Mouse (Mus musculus) forebrain, embryonic 14.5 days (tissue): ENCODE data around the gene Il16. TPM values are rescaled to one million over a fixed set of nuclear protein-coding genes. Genes with fewer than 3 reads are reported as not detected.

Experiments
- ATAC-seq: fragments of 200-750 bp; cut with Nextera tagmentation; 2 replicates; pipeline ENCODE4 v1.8.0; 2017; ENCODE audit warnings: mild to moderate bottlenecking, moderate library complexity
- DNase-seq: peaks from one replicate; pipeline ENCODE4 v3.0.0-alpha.2; 2015; ENCODE audit warnings: low spot score
- H3K27ac ChIP-seq: fragments of 300-500 bp; sonication (generic); 2 replicates; pipeline ENCODE4 v1.5.1; 2014; ENCODE audit warnings: low read depth, mild to moderate bottlenecking, control low read depth, low read length, moderate library complexity
- H3K27me3 ChIP-seq: fragments of 300-500 bp; sonication (generic); replicated peaks from 2 replicates; pipeline ENCODE4 v1.6.1; 2014; ENCODE audit warnings: low read length, control low read depth, mixed read lengths; ENCODE audit not compliant: control insufficient read depth, insufficient read depth
- H3K36me3 ChIP-seq: fragments of 300-500 bp; sonication (generic); 2 replicates; pipeline ENCODE4 v1.6.1; 2014; ENCODE audit warnings: low read length, control low read depth; ENCODE audit not compliant: control insufficient read depth, insufficient read depth
- H3K4me1 ChIP-seq: fragments of 300-500 bp; sonication (generic); 2 replicates; pipeline ENCODE4 v1.6.1; 2014; ENCODE audit warnings: antibody characterized with exemption, low read length, control low read depth; ENCODE audit not compliant: control insufficient read depth, insufficient read depth
- H3K4me2 ChIP-seq: fragments of 300-500 bp; sonication (generic); 2 replicates; pipeline ENCODE4 v1.6.1; 2014; ENCODE audit warnings: mild to moderate bottlenecking, control low read depth, low read length
- H3K4me3 ChIP-seq: fragments of 300-500 bp; sonication (generic); 2 replicates; pipeline ENCODE4 v1.5.1; 2014; ENCODE audit warnings: low read depth, low read length, control low read depth
- H3K9ac ChIP-seq: fragments of 300-500 bp; sonication (generic); 2 replicates; pipeline ENCODE4 v1.6.1; 2014; ENCODE audit warnings: mild to moderate bottlenecking, low read length, control low read depth, moderate library complexity
- H3K9me3 ChIP-seq: fragments of 300-500 bp; sonication (generic); replicated peaks from 2 replicates; pipeline ENCODE4 v1.6.1; 2016; ENCODE audit warnings: low read length, control low read depth, mixed read lengths; ENCODE audit not compliant: control insufficient read depth
- WGBS: fragments of 180-500 bp; shearing (Covaris S2); extraction: QIAGEN DNeasy Blood & Tissue Kit; methylation state at CpG from one replicate; pipeline ENCODE4 v1.1.7; 2014; 5-methylcytosine and 5-hydroxymethylcytosine counted together
- polyA plus RNA-seq: library from polyadenylated mRNA; unstranded; fragments of >200 nt; fragmentation: Nextera tagmentation; extraction: Ambion mirVana; gene quantifications from 2 replicates; pipeline ENCODE4 v1.2.1, GENCODE M21; 2014

Gene Il16
- polyA plus RNA-seq, 1 experiment from 2014 or later: 0.91 TPM

DNA sequence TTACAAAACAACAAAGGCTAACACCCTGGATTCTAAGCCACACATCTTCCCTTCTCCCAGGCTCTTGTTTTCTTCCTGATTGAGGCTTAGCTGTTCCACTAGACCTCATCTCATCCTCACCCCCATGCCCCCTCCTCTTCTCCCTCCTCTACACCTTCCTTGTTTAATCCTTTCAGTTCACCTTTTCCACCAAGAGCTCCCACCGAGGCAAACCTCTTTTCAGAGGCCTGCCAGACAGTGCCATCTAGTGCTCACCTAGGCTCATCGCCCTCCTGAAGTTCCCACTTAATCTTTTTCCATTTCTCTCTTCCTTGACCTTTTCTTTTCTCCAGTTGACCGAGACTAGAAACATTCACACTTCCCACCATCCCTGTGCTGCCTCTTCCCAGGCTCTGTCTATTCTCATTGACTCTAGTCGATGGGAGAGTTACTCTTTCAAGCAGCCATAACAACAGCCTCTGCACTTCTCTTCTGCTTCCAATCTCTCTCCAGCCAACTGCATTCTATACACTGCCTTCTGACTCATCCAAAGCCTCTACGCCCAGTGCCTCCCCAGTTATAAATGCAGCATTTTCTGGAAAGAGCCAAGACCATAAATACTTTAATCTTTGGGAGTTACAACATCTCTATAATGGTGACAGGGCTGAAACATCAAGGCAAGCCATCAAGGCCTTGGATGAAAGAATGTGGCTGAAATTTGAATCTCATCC lies 69.8 kb downstream of the Il16 start:
- no peak for ATAC-seq
- 36% methylated on average over 5 of the region's 5 CpGs for WGBS
- H3K4me3 ChIP-seq: no peak overlapping the region

GRCm38 (mm10) chr7:83671573-83671972 lies 74.0 kb downstream of the Il16 start:
- Histone ChIP-seq H3K4me2 (no peak overlapping the region), H3K9ac (no peak overlapping the region), H3K4me1 (no peaks in the 10 kb centered on the region), H3K4me3 (no peak overlapping the region), H3K36me3 (no peaks in the 10 kb centered on the region), H3K27me3 (no peaks in the 10 kb centered on the region), H3K9me3 (no peaks in the 10 kb centered on the region), H3K27ac (no peak overlapping the region)
- WGBS: 89% methylated on average over 6 of the region's 6 CpGs
- DNase-seq (no peak), ATAC-seq (no peak)

More for the DNA sequence above, 69.8 kb downstream of the Il16 start:
- peak; percentile 62 for DNase-seq
- Histone ChIP-seq H3K9ac (no peak overlapping the region), H3K27ac (no peak overlapping the region), H3K4me1 (no peaks in the 10 kb centered on the region), H3K27me3 (no peaks in the 10 kb centered on the region), H3K9me3 (no peaks in the 10 kb centered on the region), H3K4me2 (no peak overlapping the region), H3K36me3 (no peaks in the 10 kb centered on the region)

GRCm38 (mm10) chr7:83668724-83669123 lies 76.8 kb downstream of the Il16 start:
- no peaks in the 10 kb centered on the region for H3K4me1 ChIP-seq
- no peak overlapping the region for H3K4me2 ChIP-seq
- WGBS: 17% methylated on average over 1 of the region's 1 CpGs
- no peaks in the 10 kb centered on the region for H3K27me3 ChIP-seq
- DNase-seq (peak; percentile 69), ATAC-seq (peak; percentile 50; the same call in 1 of the 2 replicates)
- H3K27ac ChIP-seq: no peak overlapping the region
- no peak overlapping the region for H3K4me3 ChIP-seq
- no peak overlapping the region for H3K9ac ChIP-seq
- H3K9me3 ChIP-seq: no peaks in the 10 kb centered on the region
- no peaks in the 10 kb centered on the region for H3K36me3 ChIP-seq

DNA sequence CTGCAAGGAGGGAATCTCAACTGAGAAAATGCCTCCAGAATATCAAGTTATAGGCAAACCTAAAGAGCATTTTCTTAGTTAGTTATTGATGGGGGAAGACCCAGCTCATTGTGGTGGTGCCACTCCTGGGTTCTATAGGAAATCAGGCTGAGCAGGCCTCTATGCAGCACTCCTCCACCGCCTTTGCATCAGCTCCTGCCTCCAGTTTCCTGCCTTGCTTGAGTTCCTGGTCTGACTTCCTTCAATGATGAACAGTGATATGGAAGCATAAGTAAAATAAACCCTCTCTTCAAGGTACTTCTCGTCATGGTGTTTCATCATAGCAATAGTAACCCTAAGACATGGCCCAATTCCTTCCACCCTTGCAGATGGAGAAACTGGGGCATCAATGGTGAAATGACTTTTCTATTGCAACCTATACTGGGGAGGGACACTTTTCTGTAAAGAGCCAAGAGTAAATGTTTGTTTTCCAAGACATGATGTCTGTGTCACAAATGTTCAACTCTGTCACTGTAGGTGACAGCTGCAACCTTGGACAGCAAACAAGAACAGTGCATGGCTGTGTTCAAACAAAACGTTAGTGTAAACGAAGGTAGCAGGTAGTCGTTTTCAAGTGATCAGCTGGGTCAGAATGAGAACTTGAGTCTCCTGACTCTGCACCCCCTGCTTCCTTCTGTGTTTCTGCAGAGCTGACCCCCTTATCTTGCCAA lies 77.4 kb downstream of the Il16 start:
- no peak overlapping the region for H3K9ac ChIP-seq
- no peaks in the 10 kb centered on the region for H3K9me3 ChIP-seq
- ATAC-seq: no peak
- H3K4me2 ChIP-seq: no peak overlapping the region
- 76% methylated on average over 5 of the region's 5 CpGs for WGBS
- no peaks in the 10 kb centered on the region for H3K4me1 ChIP-seq
- DNase-seq: no peak
- no peaks in the 10 kb centered on the region for H3K36me3 ChIP-seq
- H3K27ac ChIP-seq: no peak overlapping the region
- no peak overlapping the region for H3K4me3 ChIP-seq
- H3K27me3 ChIP-seq: no peaks in the 10 kb centered on the region

DNA sequence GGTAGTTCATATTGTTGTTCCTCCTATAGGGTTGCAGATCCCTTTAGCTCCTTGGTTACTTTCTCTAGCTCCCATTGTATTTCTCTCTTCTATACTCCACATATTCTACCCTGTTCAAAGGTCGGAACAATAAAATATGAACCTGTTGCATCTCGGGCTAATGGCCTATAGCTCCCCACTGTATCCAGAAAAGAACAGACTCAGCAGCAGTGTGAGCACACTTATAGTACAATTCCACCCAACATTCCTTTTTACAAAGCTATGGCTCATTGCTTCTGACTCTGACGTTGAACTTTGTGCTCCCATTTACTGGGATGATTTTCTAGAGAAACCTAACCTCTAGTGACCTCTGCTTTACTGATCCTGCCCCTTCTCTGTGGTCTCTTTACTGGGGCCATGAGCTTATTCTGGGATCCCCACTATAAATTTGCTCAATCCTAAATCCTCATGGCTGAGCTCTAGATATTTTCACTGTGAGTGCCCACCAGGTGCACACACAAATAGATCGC lies 79.4 kb downstream of the Il16 start:
- Histone ChIP-seq H3K27ac (no peak overlapping the region), H3K4me1 (no peaks in the 10 kb centered on the region), H3K9me3 (no peaks in the 10 kb centered on the region), H3K4me3 (no peak overlapping the region), H3K4me2 (no peak overlapping the region), H3K27me3 (no peaks in the 10 kb centered on the region), H3K36me3 (no peaks in the 10 kb centered on the region), H3K9ac (no peak overlapping the region)
- no peak for ATAC-seq
- WGBS: 95% methylated on average over 4 of the region's 4 CpGs
- DNase-seq: no peak

- H3K27me3 ChIP-seq: no peaks in the 10 kb centered on the region
- ATAC-seq: no peak
- H3K4me3 ChIP-seq: no peak overlapping the region
- WGBS: 85% methylated on average over 6 of the region's 6 CpGs
- H3K4me1 ChIP-seq: no peaks in the 10 kb centered on the region
- DNase-seq: peak; percentile 4
- no peak overlapping the region for H3K27ac ChIP-seq
- no peak overlapping the region for H3K9ac ChIP-seq
- H3K4me2 ChIP-seq: no peak overlapping the region
- H3K36me3 ChIP-seq: no peaks in the 10 kb centered on the region
- no peaks in the 10 kb centered on the region for H3K9me3 ChIP-seq
Observed at GRCm38 (mm10) chr7:83662711-83663375, 82.7 kb downstream of the Il16 start.

DNA sequence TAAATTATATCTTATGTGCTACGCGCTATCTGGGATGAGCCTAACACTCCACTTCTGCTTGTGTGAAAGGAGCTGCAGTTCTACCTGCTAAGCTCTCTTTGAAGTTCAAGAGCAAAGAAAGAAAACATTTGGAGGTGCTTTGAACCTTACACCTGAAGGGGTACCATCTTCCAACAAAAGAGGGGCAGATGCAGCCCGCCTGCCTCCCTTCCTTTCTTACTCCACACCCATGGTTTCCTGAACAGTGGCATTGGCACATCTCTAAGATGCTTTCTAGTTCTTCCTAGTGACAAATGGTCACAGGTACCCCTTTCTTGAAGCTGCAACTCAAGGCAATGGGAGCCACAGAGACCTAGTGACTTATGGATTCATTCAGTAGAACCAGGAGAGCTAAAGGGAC lies 83.8 kb downstream of the Il16 start:
- Histone ChIP-seq H3K9me3 (no peaks in the 10 kb centered on the region), H3K4me3 (no peak overlapping the region), H3K4me2 (no peak overlapping the region), H3K27me3 (no peaks in the 10 kb centered on the region), H3K27ac (no peak overlapping the region), H3K36me3 (no peaks in the 10 kb centered on the region), H3K4me1 (no peaks in the 10 kb centered on the region), H3K9ac (no peak overlapping the region)
- ATAC-seq (no peak), DNase-seq (no peak)
- 96% methylated on average over 3 of the region's 3 CpGs for WGBS

DNA sequence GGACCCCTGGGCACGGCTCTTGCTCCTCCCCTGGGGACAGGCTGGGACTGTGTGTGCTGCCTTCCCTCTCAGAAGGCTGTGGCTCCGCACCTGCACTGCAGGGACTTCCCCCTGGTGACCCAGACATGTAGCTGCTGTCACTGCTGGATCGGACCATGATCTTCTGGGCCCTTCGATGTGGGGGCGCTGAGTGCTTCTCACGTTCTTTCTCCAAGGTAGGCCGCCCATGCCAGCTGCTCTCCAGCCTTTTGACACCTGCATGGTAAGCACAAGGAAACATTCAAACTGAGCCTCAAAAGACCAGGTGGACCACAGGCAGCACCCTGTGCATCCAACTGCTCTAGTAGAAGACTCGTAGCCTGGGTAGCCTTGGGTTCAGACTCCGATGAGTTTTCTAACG lies 84.5 kb downstream of the Il16 start:
- H3K27ac ChIP-seq: no peak overlapping the region
- H3K4me1 ChIP-seq: no peaks in the 10 kb centered on the region
- no peaks in the 10 kb centered on the region for H3K9me3 ChIP-seq
- no peak overlapping the region for H3K4me3 ChIP-seq
- DNase-seq (no peak), ATAC-seq (no peak)
- no peaks in the 10 kb centered on the region for H3K36me3 ChIP-seq
- 95% methylated on average over 10 of the region's 10 CpGs for WGBS
- no peaks in the 10 kb centered on the region for H3K27me3 ChIP-seq
- no peak overlapping the region for H3K9ac ChIP-seq
- H3K4me2 ChIP-seq: no peak overlapping the region
